Mouse (Mus musculus): ENCODE results near the gene Lsm2. TPM values are rescaled to one million over a fixed set of nuclear protein-coding genes. Genes with fewer than 3 reads are reported as not detected.
A peak's percentile ranks its signal among the peaks of the same experiment; 100 is the strongest.

The Lsm2 gene
- total RNA-seq, 4 experiments from 2014 or later, result 28.2 to 35.4 (median 30.1) TPM

- no peak for DNase-seq
These were observed 33.6 kb downstream of the Lsm2 start for GRCm38 (mm10) chr17:35015296-35015695.

- no peak for DNase-seq
These were observed 34.7 kb downstream of the Lsm2 start, which contains the start of gene Vwa7 for GRCm38 (mm10) chr17:35016376-35016775. Vwa7 (plus strand) TSS chr17:35016579.

- no peak for DNase-seq
These were observed 35.4 kb downstream of the Lsm2 start for GRCm38 (mm10) chr17:35016791-35017705.

- no peak for DNase-seq
These were observed 36.0 kb downstream of the Lsm2 start for GRCm38 (mm10) chr17:35017706-35018030.

- no peak for DNase-seq
These were observed 36.5 kb downstream of the Lsm2 start for GRCm38 (mm10) chr17:35018171-35018570.

- DNase-seq, result no peak
These were observed 38.2 kb downstream of the Lsm2 start for GRCm38 (mm10) chr17:35019894-35020293.

- no peak for DNase-seq
These were observed 38.9 kb downstream of the Lsm2 start for GRCm38 (mm10) chr17:35020551-35020950.

GRCm38 (mm10) chr17:35021163-35021808, 39.6 kb downstream of the Lsm2 start:
- peak; percentile 76 for DNase-seq

GRCm38 (mm10) chr17:35021842-35022477, 40.3 kb downstream of the Lsm2 start:
- DNase-seq, result no peak

GRCm38 (mm10) chr17:35022541-35023060, 40.9 kb downstream of the Lsm2 start:
- no peak for DNase-seq

GRCm38 (mm10) chr17:35023221-35023620, 41.6 kb downstream of the Lsm2 start:
- no peak for DNase-seq

- no peak for DNase-seq
These were observed 42.1 kb downstream of the Lsm2 start for GRCm38 (mm10) chr17:35023756-35024155.

- DNase-seq, result no peak
These were observed 42.6 kb downstream of the Lsm2 start for GRCm38 (mm10) chr17:35024261-35024660.

- no peak for DNase-seq
These were observed 43.2 kb downstream of the Lsm2 start for GRCm38 (mm10) chr17:35024691-35025488.

- no peak for DNase-seq
These were observed 44.5 kb downstream of the Lsm2 start for GRCm38 (mm10) chr17:35026206-35026605.

- no peak for DNase-seq
These were observed 45.8 kb downstream of the Lsm2 start, which contains the start of gene Sapcd1 for GRCm38 (mm10) chr17:35027277-35028068. Sapcd1 (minus strand) TSS chr17:35028016.

GRCm38 (mm10) chr17:35028315-35028714, 46.7 kb downstream of the Lsm2 start:
- no peak for DNase-seq

GRCm38 (mm10) chr17:35029691-35030532, 48.2 kb downstream of the Lsm2 start:
- no peak for DNase-seq

GRCm38 (mm10) chr17:35031272-35031671, 49.6 kb downstream of the Lsm2 start:
- no peak for DNase-seq

- DNase-seq, result no peak
These were observed 50.2 kb downstream of the Lsm2 start for GRCm38 (mm10) chr17:35031880-35032279.
